Mouse (Mus musculus) kidney, adult 8-10 months (tissue): Measurements from ENCODE around the gene Rhot2.

ENCODE experiments used
- DNase-seq, 2 experiments: peaks; one replicate each; pipeline ENCODE4 v3.0.0; 2022

Rhot2 gene

DNA sequence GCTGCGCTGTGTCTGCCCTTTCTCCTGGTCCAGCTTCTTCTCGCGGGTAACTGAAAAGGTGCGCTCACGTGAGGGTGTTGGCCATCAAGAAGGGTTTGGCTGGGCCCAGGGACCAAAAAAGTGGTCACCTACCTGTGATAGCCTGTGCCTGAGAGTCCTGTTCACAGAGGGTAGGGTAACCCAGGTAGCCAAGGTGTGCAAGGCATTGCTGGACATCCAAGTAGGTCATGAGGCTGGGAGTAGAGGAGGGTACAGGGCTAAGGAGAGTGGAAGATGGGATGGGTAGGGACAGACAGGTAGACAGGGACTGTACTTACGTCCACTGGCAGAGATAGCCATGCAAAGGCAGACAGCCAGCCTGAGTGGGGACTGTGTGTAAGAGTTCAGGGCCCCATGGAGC lies 4.1 kb downstream of the Rhot2 start:
- DNase-seq, result no peak

DNA sequence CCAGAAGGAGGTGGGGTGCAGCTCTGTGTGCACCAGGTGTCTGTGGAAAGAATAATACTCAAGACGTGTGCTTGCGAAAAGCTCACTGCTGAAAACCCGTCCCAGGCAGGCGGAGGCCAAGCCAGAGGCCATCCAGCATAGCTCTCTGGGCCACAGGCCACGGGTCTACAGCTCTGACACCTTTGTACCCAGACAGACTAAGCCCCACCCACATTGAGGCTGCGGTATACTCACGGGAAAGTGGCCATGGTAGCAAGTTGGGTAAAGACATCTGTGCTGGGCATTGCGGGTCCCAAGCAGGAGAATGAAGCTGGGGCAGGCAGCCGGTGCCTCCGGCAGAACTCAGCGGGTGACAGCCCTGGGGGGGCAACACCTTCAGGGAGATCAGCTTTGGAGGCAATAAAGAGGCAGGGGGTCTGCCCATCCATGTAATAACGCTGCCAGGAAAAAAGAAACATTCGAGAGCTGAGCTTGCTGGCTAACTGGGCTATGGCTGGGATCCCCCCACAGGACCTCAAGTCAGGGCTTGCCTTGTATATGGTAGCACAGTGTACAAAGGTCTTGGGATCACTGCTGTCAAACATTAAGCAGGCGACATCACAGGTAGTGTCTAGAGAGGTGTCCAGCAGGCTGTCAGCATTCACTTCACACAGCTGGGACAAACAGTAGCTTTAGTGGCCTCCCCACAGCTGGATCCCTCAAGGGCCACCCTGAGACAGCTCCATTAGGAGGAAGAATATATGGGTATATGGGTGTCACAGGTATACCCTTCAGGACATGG lies 5.0 kb downstream of the Rhot2 start:
- peak; percentile 69 to 70 for DNase-seq

DNA sequence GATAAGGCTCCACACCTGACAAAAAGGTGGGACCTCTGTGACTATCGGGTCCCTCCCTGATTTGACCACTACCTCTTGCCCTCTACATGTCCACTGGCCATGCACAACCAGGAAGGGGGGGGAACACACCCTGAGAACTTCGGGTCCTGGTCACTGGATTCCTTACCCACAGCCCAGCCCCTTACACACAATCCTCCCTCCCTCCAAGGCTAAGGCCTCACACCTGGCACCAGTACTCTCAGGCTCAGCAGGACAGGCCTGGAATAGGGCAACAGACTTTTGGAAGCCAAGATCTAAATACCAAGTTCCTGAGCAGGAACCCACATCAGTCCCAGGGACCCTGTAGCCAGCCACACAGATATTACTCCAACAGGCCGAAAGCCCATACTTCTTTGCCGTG lies 5.7 kb downstream of the Rhot2 start:
- DNase-seq, result no peak

DNA sequence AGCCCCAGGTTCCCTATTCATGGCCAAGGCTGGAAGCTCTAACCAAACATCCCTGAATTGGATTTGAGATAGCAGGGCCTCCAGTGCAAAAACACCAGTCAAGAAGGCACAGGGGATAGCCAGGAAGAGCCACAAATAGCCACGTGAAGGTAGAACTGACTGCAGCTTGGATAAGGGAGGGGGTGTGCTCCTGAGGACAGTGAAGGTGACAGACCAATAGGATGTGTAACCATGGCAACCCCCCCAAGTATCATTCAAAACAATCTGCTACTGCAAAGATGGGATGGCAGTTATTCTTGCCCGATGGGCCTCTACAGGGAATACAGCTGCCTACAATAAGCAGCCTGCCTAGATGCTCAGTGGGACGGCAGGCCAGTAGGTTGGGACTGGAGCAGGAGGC lies 7.1 kb downstream of the Rhot2 start:
- no peak for DNase-seq

GRCm38 (mm10) chr17:25837076-25837410 lies 7.6 kb downstream of the Rhot2 start, which contains the start of gene Rhbdl1:
Rhbdl1 (minus strand) TSS chr17:25837295.
- peak; percentile 65 to 72 for DNase-seq

GRCm38 (mm10) chr17:25836397-25837075 lies 8.1 kb downstream of the Rhot2 start:
- DNase-seq, result peak in 1 of 2 experiments; percentile 52

GRCm38 (mm10) chr17:25835816-25836215 lies 8.8 kb downstream of the Rhot2 start:
- DNase-seq, result no peak

- no peak for DNase-seq
Observed at GRCm38 (mm10) chr17:25835301-25835700, 9.3 kb downstream of the Rhot2 start.

- DNase-seq, result no peak
Observed at GRCm38 (mm10) chr17:25834595-25835222, 9.9 kb downstream of the Rhot2 start.

DNA sequence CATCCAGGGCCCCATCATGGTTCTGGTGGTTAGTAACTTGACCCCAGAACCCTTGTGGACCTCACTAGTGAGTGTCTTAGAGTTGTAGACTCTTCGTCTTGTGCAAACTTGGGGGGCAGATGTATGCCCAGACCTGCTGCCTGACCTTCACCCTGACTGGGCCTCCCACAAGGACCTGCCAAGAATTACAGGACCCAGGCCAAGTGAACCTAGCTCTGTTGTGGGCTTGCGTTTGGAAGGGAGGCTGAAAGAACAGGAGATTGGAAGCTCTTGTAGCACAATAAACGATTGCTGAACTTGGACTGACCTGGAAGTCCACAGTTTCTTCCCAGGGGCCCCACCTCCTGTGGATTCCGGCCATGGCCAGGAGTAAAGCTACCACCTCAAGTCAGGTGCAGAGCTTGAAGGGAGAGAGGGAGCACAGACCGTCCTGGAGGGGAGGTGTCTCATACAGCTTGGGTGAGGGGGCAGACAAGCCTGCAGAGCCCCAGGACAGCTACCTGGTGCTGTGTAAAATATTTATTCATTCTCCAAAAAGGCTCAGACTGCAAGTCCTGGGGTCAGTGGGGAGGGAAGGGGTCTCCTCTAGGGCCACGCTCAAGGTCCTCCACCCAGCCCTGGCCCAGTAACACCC lies 10.6 kb downstream of the Rhot2 start:
- peak; percentile 80 to 88 for DNase-seq

GRCm38 (mm10) chr17:25833291-25833663 lies 11.4 kb downstream of the Rhot2 start, which contains the start of gene Stub1:
Stub1 (minus strand) TSS chr17:25833404.
- peak; percentile 97 to 98 for DNase-seq

GRCm38 (mm10) chr17:25832436-25833290 lies 12.0 kb downstream of the Rhot2 start:
- peak; percentile 100 for DNase-seq

- DNase-seq, result peak; percentile 41 to 49
Observed at GRCm38 (mm10) chr17:25831451-25832281, 13.0 kb downstream of the Rhot2 start.

- DNase-seq, result peak in 1 of 2 experiments; percentile 17
Observed at GRCm38 (mm10) chr17:25830806-25831431, 13.7 kb downstream of the Rhot2 start.

GRCm38 (mm10) chr17:25830200-25830753 lies 14.4 kb downstream of the Rhot2 start:
- peak in 1 of 2 experiments; percentile 10 for DNase-seq

GRCm38 (mm10) chr17:25829558-25830017 lies 15.1 kb downstream of the Rhot2 start:
- peak in 1 of 2 experiments; percentile 15 for DNase-seq

GRCm38 (mm10) chr17:25828712-25829557 lies 15.7 kb downstream of the Rhot2 start, which contains the start of gene Jmjd8:
Jmjd8 (plus strand) TSS chr17:25828867.
- peak; percentile 77 to 85 for DNase-seq

DNA sequence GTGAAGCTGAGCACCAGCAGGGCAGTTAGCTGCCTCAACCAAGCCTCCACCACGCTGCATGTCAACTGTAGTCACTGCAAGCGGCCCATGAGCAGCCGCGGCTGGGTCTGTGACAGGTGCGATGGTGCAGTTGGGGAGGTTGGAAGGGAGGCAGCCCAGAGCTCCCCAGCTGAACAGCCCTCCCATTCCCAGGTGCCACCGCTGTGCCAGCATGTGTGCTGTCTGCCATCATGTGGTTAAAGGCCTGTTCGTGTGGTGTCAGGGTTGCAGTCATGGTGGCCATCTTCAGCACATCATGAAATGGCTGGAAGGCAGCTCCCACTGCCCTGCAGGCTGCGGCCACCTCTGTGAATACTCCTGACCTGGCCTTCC lies 16.4 kb downstream of the Rhot2 start:
- DNase-seq, result no peak

GRCm38 (mm10) chr17:25827546-25828222 lies 17.0 kb downstream of the Rhot2 start:
- peak in 1 of 2 experiments; percentile 11 for DNase-seq
